Mouse (Mus musculus): ENCODE measurements at regions not wholly inside any gene's neighbourhood (a gene's known extent, or its start where the extent isn't known, plus 50 kb on each side); places are given as distances from the start of the nearest gene placed in this dataset.

GRCm38 (mm10) chr4:89082838-89083237 lies 54.1 kb upstream of the Mtap start:
- DNase-seq (ENCODE audit: low spot score in 2 of 2): no peak

GRCm38 (mm10) chr4:89078485-89078884 lies 58.4 kb upstream of the Mtap start:
- no peak for DNase-seq (ENCODE audit: low spot score in 2 of 2)

GRCm38 (mm10) chr4:89074705-89075104 lies 62.2 kb upstream of the Mtap start:
- no peak for DNase-seq (ENCODE audit: low spot score in 2 of 2)

GRCm38 (mm10) chr4:89070430-89070829 lies 66.5 kb upstream of the Mtap start:
- DNase-seq (ENCODE audit: low spot score in 2 of 2): no peak

- no peak for DNase-seq (ENCODE audit: low spot score in 2 of 2)
These were observed 72.5 kb upstream of the Mtap start for GRCm38 (mm10) chr4:89064401-89064800.

- no peak for DNase-seq (ENCODE audit: low spot score in 2 of 2)
These were observed 74.5 kb upstream of the Mtap start for GRCm38 (mm10) chr4:89062384-89062783.

- DNase-seq (ENCODE audit: low spot score in 2 of 2): no peak
These were observed 75.3 kb upstream of the Mtap start for GRCm38 (mm10) chr4:89061619-89062018.

- no peak for DNase-seq (ENCODE audit: low spot score in 2 of 2)
These were observed 79.3 kb upstream of the Mtap start for GRCm38 (mm10) chr4:89057573-89057972.

GRCm38 (mm10) chr4:89057135-89057534 lies 79.8 kb upstream of the Mtap start:
- DNase-seq (ENCODE audit: low spot score in 2 of 2): no peak

- no peak for DNase-seq (ENCODE audit: low spot score in 2 of 2)
These were observed 81.0 kb upstream of the Mtap start for GRCm38 (mm10) chr4:89055969-89056368.

- no peak for DNase-seq (ENCODE audit: low spot score in 2 of 2)
These were observed 83.3 kb upstream of the Mtap start for GRCm38 (mm10) chr4:89053606-89054005.

GRCm38 (mm10) chr4:89051897-89052296 lies 85.0 kb upstream of the Mtap start:
- DNase-seq (ENCODE audit: low spot score in 2 of 2): no peak

- no peak for DNase-seq (ENCODE audit: low spot score in 2 of 2)
These were observed 86.2 kb upstream of the Mtap start for GRCm38 (mm10) chr4:89050551-89051199.

- no peak for DNase-seq (ENCODE audit: low spot score in 2 of 2)
These were observed 87.1 kb upstream of the Mtap start for GRCm38 (mm10) chr4:89049592-89050440.

GRCm38 (mm10) chr4:89044516-89044915 lies 92.4 kb upstream of the Mtap start:
- DNase-seq (ENCODE audit: low spot score in 2 of 2): no peak

- no peak for DNase-seq (ENCODE audit: low spot score in 2 of 2)
These were observed 92.9 kb upstream of the Mtap start for GRCm38 (mm10) chr4:89043982-89044381.

- peak in 1 of 2 experiments; percentile 2 for DNase-seq (ENCODE audit: low spot score in 2 of 2)
These were observed 96.1 kb upstream of the Mtap start for GRCm38 (mm10) chr4:89040856-89041255.

GRCm38 (mm10) chr4:89038906-89039305 lies 98.0 kb upstream of the Mtap start:
- no peak for DNase-seq (ENCODE audit: low spot score in 2 of 2)

- no peak for DNase-seq (ENCODE audit: low spot score in 2 of 2)
These were observed 98.8 kb upstream of the Mtap start for GRCm38 (mm10) chr4:89038135-89038534.

- no peak for DNase-seq (ENCODE audit: low spot score in 2 of 2)
These were observed 102.1 kb upstream of the Mtap start for GRCm38 (mm10) chr4:89034822-89035221.

GRCm38 (mm10) chr4:89034299-89034698 lies 102.6 kb upstream of the Mtap start:
- DNase-seq (ENCODE audit: low spot score in 2 of 2): no peak

GRCm38 (mm10) chr4:89012681-89013353 lies 124.1 kb upstream of the Mtap start:
- DNase-seq (ENCODE audit: low spot score in 2 of 2): no peak

GRCm38 (mm10) chr4:89008561-89008960 lies 128.4 kb upstream of the Mtap start:
- DNase-seq (ENCODE audit: low spot score in 2 of 2): no peak

Measured in cerebellum, postnatal 4 days (tissue).